Mouse (Mus musculus) kidney, embryonic 15.5 days (tissue): ENCODE results near the gene Col18a1. TPM values are rescaled to one million over a fixed set of nuclear protein-coding genes. Genes with fewer than 3 reads are reported as not detected.

ENCODE experiments used
- ATAC-seq: fragments of 200-750 bp; cut with Nextera tagmentation; replicated peaks from 2 replicates; pipeline ENCODE4 v1.8.0; 2017; ENCODE audit warnings: moderate TSS enrichment; ENCODE audit not compliant: low FRiP score
- H3K27ac ChIP-seq: fragments of 300-500 bp; sonication (generic); 2 replicates; pipeline ENCODE4 v1.5.1; 2015; ENCODE audit warnings: mild to moderate bottlenecking, inconsistent platforms
- H3K27me3 ChIP-seq: fragments of 300-500 bp; sonication (generic); 2 replicates; pipeline ENCODE4 v1.6.1; 2015; ENCODE audit warnings: inconsistent platforms
- H3K36me3 ChIP-seq: fragments of 300-500 bp; sonication (generic); 2 replicates; pipeline ENCODE4 v1.6.1; 2015; ENCODE audit warnings: inconsistent platforms
- H3K4me1 ChIP-seq: fragments of 300-500 bp; sonication (generic); 2 replicates; pipeline ENCODE4 v1.6.1; 2015; ENCODE audit warnings: inconsistent platforms
- H3K4me2 ChIP-seq: fragments of 300-500 bp; sonication (generic); 2 replicates; pipeline ENCODE4 v1.6.1; 2015; ENCODE audit warnings: moderate library complexity, mild to moderate bottlenecking, inconsistent platforms
- H3K4me3 ChIP-seq: fragments of 300-500 bp; sonication (generic); replicated peaks from 2 replicates; pipeline ENCODE4 v1.5.1; 2015; ENCODE audit warnings: mild to moderate bottlenecking, inconsistent platforms
- H3K9ac ChIP-seq: fragments of 300-500 bp; sonication (generic); 2 replicates; pipeline ENCODE4 v1.6.1; 2015; ENCODE audit warnings: mild to moderate bottlenecking, inconsistent platforms
- H3K9me3 ChIP-seq: fragments of 300-500 bp; sonication (generic); replicated peaks from 2 replicates; pipeline ENCODE4 v1.6.1; 2016; ENCODE audit warnings: inconsistent platforms
- WGBS: fragments of 180-500 bp; shearing (Covaris S2); methylation state at CpG from one replicate; pipeline ENCODE4 v1.1.7; 2015; ENCODE audit warnings: mixed read lengths; 5-methylcytosine and 5-hydroxymethylcytosine counted together
- polyA plus RNA-seq: library from polyadenylated mRNA; unstranded; fragments of >200 nt; fragmentation: Nextera tagmentation; extraction: Ambion mirVana; gene quantifications from 2 replicates; pipeline ENCODE4 v1.2.1, GENCODE M21; 2015

The Col18a1 gene
- polyA plus RNA-seq, 1 experiment from 2014 or later = 206 TPM

DNA sequence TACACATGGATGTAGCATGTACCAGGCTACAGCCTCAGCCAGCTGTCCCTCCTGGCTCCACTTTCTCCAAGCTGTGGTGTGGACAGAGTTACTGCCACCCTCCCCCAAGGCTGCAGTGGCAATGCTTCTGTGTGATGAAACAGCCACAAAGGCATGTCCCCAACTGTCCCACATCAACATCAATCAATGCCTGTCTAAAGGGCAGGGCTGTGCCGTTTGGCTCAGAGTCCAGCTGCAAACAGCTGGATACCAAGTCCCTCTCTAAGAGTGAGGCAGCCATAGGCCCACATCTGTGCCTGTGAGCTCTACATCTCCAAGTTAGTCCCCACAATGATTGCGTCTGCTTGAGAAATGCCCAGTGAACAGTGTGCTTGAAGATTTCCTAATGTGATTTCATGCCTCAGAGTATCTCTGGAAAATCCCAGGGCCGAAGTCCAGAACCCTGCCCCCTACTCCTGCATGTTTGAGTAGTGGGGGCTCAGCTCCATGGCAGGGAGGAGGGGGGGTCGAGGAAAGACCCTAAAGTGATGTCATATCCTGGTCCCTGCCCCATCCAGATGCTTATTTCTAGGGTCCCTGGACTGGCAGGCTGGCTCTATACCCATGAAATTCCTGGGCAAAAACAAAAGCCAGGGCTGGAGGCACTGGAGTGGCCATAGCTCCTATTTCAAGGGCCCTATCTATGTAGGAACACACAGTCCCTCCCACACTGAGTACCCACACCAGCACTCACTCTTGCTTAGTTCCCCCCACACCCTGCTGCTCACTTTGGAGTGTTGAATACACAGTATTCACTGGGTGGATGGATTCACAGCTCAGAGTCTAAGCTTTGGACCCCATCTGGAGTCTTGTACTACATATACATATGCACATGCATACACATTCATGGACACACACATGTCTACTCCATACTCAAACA is 49.6 kb downstream of the Col18a1 start:
- Histone ChIP-seq H3K36me3 (no peaks in the 10 kb centered on the region), H3K4me2 (no peak overlapping the region), H3K4me1 (peaks cover 83% of the 10 kb centered on the region), H3K27me3 (no peaks in the 10 kb centered on the region), H3K9ac (no peak overlapping the region), H3K4me3 (no peak overlapping the region), H3K9me3 (no peaks in the 10 kb centered on the region), H3K27ac (peak overlapping the region; percentile 86)
- peak; percentile 52 for ATAC-seq
- WGBS = 27% methylated on average over 4 of the region's 4 CpGs

DNA sequence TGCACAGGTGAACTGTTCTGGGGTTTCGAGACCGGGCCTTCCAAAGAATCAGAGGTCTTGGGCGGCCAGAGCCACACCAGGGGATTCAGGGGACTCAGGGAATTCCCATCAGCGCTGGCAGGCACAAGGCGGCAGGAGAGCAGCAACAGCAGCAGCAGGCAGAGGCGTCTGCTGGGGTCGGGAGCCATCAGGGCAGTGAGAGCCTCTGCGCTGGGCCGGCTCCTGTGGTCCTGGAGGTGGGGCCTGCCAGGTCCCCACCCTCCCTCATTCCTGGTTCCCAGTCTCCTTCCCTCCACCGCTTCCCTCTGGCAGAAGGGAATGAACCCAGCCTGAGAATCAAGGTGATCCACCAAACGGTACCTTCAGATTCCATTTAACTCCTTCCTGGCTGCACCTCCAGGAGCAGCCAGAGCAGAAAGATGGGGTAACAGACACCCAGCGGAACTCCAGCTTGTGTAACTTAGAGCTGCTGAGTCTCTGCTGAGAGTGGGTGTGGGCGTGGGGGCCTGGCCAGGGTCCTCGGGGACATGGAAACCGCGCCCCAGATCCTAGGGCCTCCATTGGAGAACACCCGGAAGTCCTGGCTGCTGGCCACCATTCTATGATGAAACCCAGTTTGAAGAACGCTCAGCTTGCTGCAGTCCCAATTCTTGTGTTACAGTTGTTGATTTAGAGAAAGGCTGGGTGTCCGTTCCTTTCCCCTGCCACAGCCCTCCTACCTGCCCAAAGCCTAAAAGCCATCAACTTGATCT is 52.7 kb downstream of the Col18a1 start:
- H3K4me2 ChIP-seq = peak overlapping the region; percentile 54
- no peak for ATAC-seq
- peaks cover 90% of the 10 kb centered on the region for H3K4me1 ChIP-seq
- H3K9ac ChIP-seq = peak overlapping the region; percentile 38
- no peaks in the 10 kb centered on the region for H3K27me3 ChIP-seq
- H3K4me3 ChIP-seq = peak overlapping the region; percentile 30
- no peaks in the 10 kb centered on the region for H3K9me3 ChIP-seq
- H3K27ac ChIP-seq = peak overlapping the region; percentile 49; the same call in 1 of the 2 replicates
- no peaks in the 10 kb centered on the region for H3K36me3 ChIP-seq
- 49% methylated on average over 19 of the region's 19 CpGs for WGBS

DNA sequence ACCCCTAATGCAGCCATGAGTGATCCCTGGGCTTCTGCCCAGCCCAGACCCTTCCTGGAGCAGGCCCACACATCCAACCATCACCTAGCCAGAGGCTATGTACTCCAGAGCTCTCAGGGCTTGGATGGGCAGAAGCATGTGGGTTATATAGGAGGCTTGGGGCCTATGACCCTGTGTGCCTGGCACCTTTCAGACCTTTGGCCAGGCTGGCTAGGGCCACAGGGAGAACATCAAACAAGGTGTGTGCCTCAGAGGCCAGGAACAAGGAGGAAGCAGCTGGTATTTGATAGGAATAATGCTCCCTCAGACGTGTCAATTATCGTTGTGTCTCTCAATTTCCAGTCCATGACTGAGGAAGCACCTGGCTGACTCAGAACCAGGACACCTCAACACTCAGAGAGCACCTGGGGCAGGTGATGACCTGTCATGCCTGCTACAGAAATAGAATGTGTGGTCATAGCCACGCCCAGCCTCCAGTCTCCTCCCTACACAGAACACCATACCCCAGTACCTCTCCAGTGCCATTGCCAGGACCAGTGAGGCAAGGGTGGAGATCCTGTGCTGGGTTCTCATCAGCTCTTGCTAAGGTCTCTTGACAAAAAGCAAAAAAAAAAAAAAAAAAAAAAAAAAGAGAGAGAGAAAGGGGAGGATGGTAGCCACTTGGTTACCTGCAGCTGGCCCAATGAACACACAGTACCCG is 54.6 kb downstream of the Col18a1 start:
- ATAC-seq = no peak
- no peaks in the 10 kb centered on the region for H3K36me3 ChIP-seq
- H3K9ac ChIP-seq = no peak overlapping the region
- H3K27me3 ChIP-seq = no peaks in the 10 kb centered on the region
- 84% methylated on average over 4 of the region's 4 CpGs for WGBS
- H3K9me3 ChIP-seq = no peaks in the 10 kb centered on the region
- peak overlapping the region; percentile 86 for H3K27ac ChIP-seq
- H3K4me1 ChIP-seq = peaks cover 83% of the 10 kb centered on the region
- peak overlapping the region; percentile 30 for H3K4me3 ChIP-seq
- peak overlapping the region; percentile 54 for H3K4me2 ChIP-seq

DNA sequence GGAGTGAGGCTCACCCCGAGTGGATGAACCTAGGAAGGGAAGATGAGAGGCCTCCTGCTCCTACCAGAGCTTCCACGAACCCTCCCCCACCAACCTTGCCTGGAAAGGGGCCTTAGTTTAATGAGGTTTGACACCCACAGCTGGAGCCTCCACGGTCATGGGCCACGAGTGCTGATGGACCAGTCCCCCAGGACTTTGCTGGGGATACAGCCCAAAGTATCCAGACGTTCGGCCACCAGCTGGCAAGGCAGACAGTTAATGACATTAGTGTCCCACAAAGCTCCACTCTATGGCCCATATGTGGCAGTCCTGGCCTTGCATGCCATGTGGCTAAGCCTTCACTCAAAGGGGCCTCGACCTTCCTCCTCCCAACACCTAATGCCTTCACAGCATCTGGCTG is 55.5 kb downstream of the Col18a1 start:
- Histone ChIP-seq H3K9me3 (no peaks in the 10 kb centered on the region), H3K4me3 (peak overlapping the region; percentile 30), H3K4me1 (peaks cover 76% of the 10 kb centered on the region), H3K4me2 (peak overlapping the region; percentile 54), H3K9ac (no peak overlapping the region), H3K27ac (peak overlapping the region; percentile 86), H3K27me3 (no peaks in the 10 kb centered on the region), H3K36me3 (no peaks in the 10 kb centered on the region; the same call in 1 of the 2 replicates)
- no peak for ATAC-seq
- WGBS = 38% methylated on average over 7 of the region's 7 CpGs

DNA sequence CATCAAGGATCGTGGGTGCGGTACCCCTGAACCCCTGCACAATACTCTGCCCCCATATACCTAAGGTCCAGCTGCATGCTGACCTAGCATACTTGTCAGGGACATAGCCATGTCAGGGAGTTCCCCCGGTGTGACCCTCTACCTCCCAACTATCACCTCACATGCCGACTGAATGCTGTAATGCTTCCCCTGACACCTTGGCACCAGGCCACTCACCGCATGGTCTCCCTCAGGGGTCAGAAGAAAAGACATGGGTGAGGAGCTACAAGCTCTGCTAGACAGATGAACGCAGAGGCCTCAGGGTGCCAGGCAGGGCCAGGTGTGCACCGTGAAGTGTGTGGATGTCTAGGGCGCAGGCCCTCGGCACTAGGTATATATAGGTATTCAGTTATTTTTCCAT is 56.3 kb downstream of the Col18a1 start:
- Histone ChIP-seq H3K36me3 (no peaks in the 10 kb centered on the region; the same call in 1 of the 2 replicates), H3K27me3 (no peaks in the 10 kb centered on the region), H3K4me3 (no peak overlapping the region), H3K4me2 (peak overlapping the region; percentile 54), H3K9ac (no peak overlapping the region), H3K9me3 (no peaks in the 10 kb centered on the region), H3K27ac (peak overlapping the region; percentile 86), H3K4me1 (peaks cover 72% of the 10 kb centered on the region)
- ATAC-seq = peak; percentile 28; the same call in 1 of the 2 replicates
- WGBS = 66% methylated on average over 9 of the region's 9 CpGs

DNA sequence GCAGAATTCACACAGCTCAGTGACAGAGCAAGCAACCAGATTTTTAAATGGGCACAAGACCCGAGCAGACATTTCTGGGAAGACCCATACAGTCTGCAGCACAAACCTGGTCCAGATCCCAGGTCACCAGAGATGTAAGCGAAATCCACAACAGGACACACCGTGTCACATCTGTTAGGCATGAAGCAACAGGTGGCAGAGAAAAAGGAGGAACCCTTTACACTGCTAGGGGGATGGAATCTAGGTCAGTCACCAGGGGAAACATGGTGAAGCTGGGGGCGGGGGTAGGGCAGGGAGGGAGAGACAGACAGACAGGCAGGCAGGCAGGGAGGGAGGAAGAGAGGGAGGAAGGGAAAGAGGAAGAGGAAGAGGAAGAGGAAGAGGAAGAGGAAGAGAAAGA is 58.2 kb downstream of the Col18a1 start:
- no peak overlapping the region for H3K4me2 ChIP-seq
- WGBS = 75% methylated on average over 4 of the region's 4 CpGs
- no peaks in the 10 kb centered on the region for H3K9me3 ChIP-seq
- H3K36me3 ChIP-seq = no peaks in the 10 kb centered on the region; the same call in 1 of the 2 replicates
- peak overlapping the region; percentile 51 for H3K27ac ChIP-seq
- no peaks in the 10 kb centered on the region for H3K27me3 ChIP-seq
- no peak overlapping the region for H3K9ac ChIP-seq
- peaks cover 57% of the 10 kb centered on the region for H3K4me1 ChIP-seq
- ATAC-seq = no peak
- no peak overlapping the region for H3K4me3 ChIP-seq

DNA sequence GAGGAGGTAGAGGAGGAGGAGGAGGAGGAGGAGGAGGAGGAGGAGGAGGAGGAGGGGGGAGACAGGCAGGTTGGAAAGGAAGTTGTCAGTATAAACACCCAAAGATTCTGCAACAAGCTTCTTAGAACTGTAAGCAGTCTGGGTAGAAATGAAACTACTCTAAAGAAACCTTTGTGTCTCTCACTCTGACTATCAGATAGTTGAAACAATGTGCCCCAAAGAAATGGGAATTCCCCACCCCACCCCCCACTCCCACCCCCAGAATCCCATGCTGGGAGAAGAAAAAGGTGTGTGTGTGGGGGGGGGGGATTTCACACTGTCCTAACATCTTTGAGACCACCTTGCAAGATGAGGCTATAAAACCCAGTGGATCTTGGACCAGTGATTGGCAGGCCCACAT is 62.0 kb downstream of the Col18a1 start:
- Histone ChIP-seq H3K4me1 (peaks cover 23% of the 10 kb centered on the region), H3K9me3 (no peaks in the 10 kb centered on the region)

DNA sequence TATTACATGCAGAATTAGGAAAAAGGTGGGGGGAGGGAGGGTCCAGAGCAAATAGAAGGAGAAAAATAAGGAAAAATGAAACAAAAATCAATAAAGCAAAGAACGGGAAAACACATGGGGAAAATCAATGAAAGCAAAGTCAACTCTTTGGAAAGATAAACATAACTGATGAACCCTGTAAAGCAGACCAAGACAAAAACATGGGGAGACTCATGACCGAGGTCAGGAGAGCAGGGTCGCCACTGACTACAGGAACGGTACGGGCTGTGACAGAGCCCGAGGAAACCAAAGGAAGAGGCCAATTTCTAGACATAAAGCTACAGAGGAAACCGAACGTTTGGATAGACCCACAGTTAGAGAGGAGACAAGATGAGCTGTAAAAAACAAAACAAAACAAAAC is 62.7 kb downstream of the Col18a1 start:
- Histone ChIP-seq H3K27ac (no peak overlapping the region), H3K36me3 (no peaks in the 10 kb centered on the region; the same call in 1 of the 2 replicates), H3K9me3 (no peaks in the 10 kb centered on the region), H3K4me3 (no peak overlapping the region), H3K4me2 (no peak overlapping the region), H3K9ac (no peak overlapping the region), H3K27me3 (no peaks in the 10 kb centered on the region), H3K4me1 (peaks cover 20% of the 10 kb centered on the region)
- WGBS = 27% methylated on average over 8 of the region's 8 CpGs
- no peak for ATAC-seq

More for the DNA sequence above, 62.0 kb downstream of the Col18a1 start:
- H3K27ac ChIP-seq = no peak overlapping the region
- H3K4me3 ChIP-seq = no peak overlapping the region
- no peak for ATAC-seq
- no peaks in the 10 kb centered on the region; the same call in 1 of the 2 replicates for H3K36me3 ChIP-seq
- no peak overlapping the region for H3K9ac ChIP-seq
- no peaks in the 10 kb centered on the region for H3K27me3 ChIP-seq
- no peak overlapping the region for H3K4me2 ChIP-seq

DNA sequence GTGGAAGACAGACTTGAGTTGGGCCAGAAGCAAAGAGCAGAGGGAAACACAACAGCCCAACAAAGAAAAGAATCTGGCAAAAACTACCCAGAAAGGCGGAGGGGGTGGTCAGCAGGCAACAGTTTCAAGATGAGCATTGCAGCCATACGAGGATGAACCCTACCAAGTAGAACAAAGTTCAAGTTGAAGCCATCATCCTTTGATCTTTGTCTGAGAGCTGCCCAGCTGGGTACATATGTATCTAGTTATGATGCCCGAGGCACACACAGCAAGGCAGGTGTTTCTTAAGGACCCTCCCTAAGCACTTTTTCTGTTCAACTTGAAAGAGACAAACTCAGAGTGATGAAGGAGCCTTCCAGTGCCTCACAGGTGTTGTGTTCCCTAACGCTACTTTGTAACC is 66.6 kb downstream of the Col18a1 start:
- H3K4me2 ChIP-seq = no peak overlapping the region
- no peaks in the 10 kb centered on the region for H3K27me3 ChIP-seq
- H3K4me3 ChIP-seq = no peak overlapping the region
- no peak for ATAC-seq
- no peaks in the 10 kb centered on the region for H3K9me3 ChIP-seq
- no peak overlapping the region for H3K9ac ChIP-seq
- peaks cover 22% of the 10 kb centered on the region for H3K4me1 ChIP-seq
- H3K36me3 ChIP-seq = peaks cover 16% of the 10 kb centered on the region
- WGBS = 82% methylated on average over 4 of the region's 4 CpGs
- H3K27ac ChIP-seq = no peak overlapping the region

DNA sequence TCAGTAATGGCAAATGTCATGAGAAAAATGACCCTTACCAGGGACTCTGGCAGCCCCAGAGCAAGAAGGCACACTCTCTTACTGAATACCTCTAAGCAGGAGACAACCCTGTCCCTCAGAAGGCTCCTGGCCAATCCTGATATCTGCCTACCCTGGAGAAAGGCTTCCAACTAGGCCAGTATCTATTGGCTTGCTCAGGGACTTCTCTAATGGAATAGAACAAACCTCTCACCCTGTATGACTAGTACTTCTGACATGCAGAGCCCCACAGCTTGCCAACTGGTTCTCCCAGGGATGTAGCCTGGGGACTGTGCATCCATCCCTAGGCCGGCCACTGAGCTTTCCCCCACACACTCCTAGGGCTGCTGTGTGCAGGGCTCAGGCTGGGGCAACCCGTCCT is 67.7 kb downstream of the Col18a1 start:
- Histone ChIP-seq H3K36me3 (peaks cover 27% of the 10 kb centered on the region), H3K27ac (no peak overlapping the region), H3K4me1 (peaks cover 19% of the 10 kb centered on the region), H3K9me3 (no peaks in the 10 kb centered on the region), H3K9ac (no peak overlapping the region), H3K4me2 (no peak overlapping the region), H3K27me3 (no peaks in the 10 kb centered on the region), H3K4me3 (no peak overlapping the region)
- no peak for ATAC-seq
- WGBS = 84% methylated on average over 2 of the region's 2 CpGs

DNA sequence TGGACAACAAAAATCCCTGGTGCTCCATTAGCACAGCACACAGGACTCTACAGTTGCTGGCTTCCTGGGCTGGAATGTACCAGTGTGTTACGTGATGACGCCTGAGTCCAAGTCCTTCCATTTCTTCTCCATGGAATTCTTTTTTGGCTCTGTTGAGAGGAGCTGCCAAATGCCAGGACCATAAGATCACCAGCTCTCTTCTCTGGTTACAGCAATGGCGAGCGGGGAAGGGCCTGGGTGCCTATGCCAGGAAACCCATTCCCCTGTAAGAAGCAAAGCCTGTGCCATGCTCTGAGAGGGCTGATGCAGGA is 68.5 kb downstream of the Col18a1 start:
- Histone ChIP-seq H3K9ac (no peak overlapping the region), H3K27ac (peak overlapping the region; percentile 63), H3K36me3 (peaks cover 35% of the 10 kb centered on the region), H3K4me2 (no peak overlapping the region), H3K9me3 (peaks cover 7% of the 10 kb centered on the region; the same call in 1 of the 2 replicates), H3K27me3 (no peaks in the 10 kb centered on the region), H3K4me3 (no peak overlapping the region), H3K4me1 (peaks cover 19% of the 10 kb centered on the region)
- ATAC-seq = no peak
- WGBS = 76% methylated on average over 4 of the region's 4 CpGs
